Mouse (Mus musculus) neural tube, embryonic 10.5 days (tissue): Measurements from ENCODE around the gene B3galt5.

Source experiments
- DNase-seq: peaks from one replicate; pipeline ENCODE4 v3.0.0-alpha.2; 2017; ENCODE audit warnings: low spot score; ENCODE audit errors: extremely low spot score

Gene B3galt5

GRCm38 (mm10) chr16:96235366-96235970 is at the start of gene B3galt5:
B3galt5 (plus strand) TSS chr16:96235801.
- DNase-seq: no peak

GRCm38 (mm10) chr16:96187619-96188018 is 48.0 kb upstream of the B3galt5 start:
- no peak for DNase-seq

- DNase-seq: peak; percentile 100
These were observed 43.8 kb upstream of the B3galt5 start, which contains the start of gene Lca5l for GRCm38 (mm10) chr16:96191531-96192506. Lca5l (minus strand) TSS chr16:96192271.

- DNase-seq: peak; percentile 51
These were observed 35.5 kb upstream of the B3galt5 start, which contains the start of gene Sh3bgr for GRCm38 (mm10) chr16:96199913-96200701. Sh3bgr (plus strand) TSS chr16:96200450.

- DNase-seq: no peak
These were observed 34.9 kb upstream of the B3galt5 start for GRCm38 (mm10) chr16:96200702-96201028.

GRCm38 (mm10) chr16:96201485-96202232 is 33.9 kb upstream of the B3galt5 start:
- DNase-seq: no peak

- DNase-seq: no peak
These were observed 25.8 kb upstream of the B3galt5 start for GRCm38 (mm10) chr16:96209789-96210188.

GRCm38 (mm10) chr16:96210856-96211255 is 24.7 kb upstream of the B3galt5 start:
- DNase-seq: no peak

- no peak for DNase-seq
These were observed 22.6 kb upstream of the B3galt5 start for GRCm38 (mm10) chr16:96213027-96213426.

- no peak for DNase-seq
These were observed 14.1 kb upstream of the B3galt5 start for GRCm38 (mm10) chr16:96221491-96221890.

- no peak for DNase-seq
These were observed 13.6 kb upstream of the B3galt5 start for GRCm38 (mm10) chr16:96221959-96222358.

GRCm38 (mm10) chr16:96222452-96222851 is 13.1 kb upstream of the B3galt5 start:
- no peak for DNase-seq

- DNase-seq: no peak
These were observed 7.2 kb upstream of the B3galt5 start for GRCm38 (mm10) chr16:96228438-96228837.

GRCm38 (mm10) chr16:96229044-96229555 is 6.5 kb upstream of the B3galt5 start:
- DNase-seq: no peak

- peak; percentile 77 for DNase-seq
These were observed 5.2 kb upstream of the B3galt5 start for GRCm38 (mm10) chr16:96230411-96230810.

- DNase-seq: no peak
These were observed 4.3 kb upstream of the B3galt5 start for GRCm38 (mm10) chr16:96231251-96231650.

GRCm38 (mm10) chr16:96231974-96232373 is 3.6 kb upstream of the B3galt5 start:
- no peak for DNase-seq

- DNase-seq: no peak
These were observed 1.6 kb upstream of the B3galt5 start for GRCm38 (mm10) chr16:96233996-96234395.

- no peak for DNase-seq
These were observed 8.9 kb downstream of the B3galt5 start for GRCm38 (mm10) chr16:96244496-96244895.

- DNase-seq: no peak
These were observed 14.0 kb downstream of the B3galt5 start for GRCm38 (mm10) chr16:96249635-96250034.

- DNase-seq: no peak
These were observed 16.5 kb downstream of the B3galt5 start for GRCm38 (mm10) chr16:96252146-96252545.
